Mouse (Mus musculus) embryonic facial prominence, embryonic 10.5 days (tissue): Measurements from ENCODE around the gene Ugt1a6a. TPM values are rescaled to one million over a fixed set of nuclear protein-coding genes. Genes with fewer than 3 reads are reported as not detected.
A peak's percentile ranks its signal among the peaks of the same experiment; 100 is the strongest.
"Not testable (repeated sequence)": the region's sequence is repeated elsewhere in the genome, so short reads cannot be mapped to it uniquely, and the experiment has no call there.

Experiments used
- DNase-seq: peaks from one replicate; pipeline ENCODE4 v3.0.0-alpha.2; 2017; ENCODE audit warnings: low spot score
- H3K27ac ChIP-seq: fragments of 300-500 bp; sonication (generic); replicated peaks from 2 replicates; pipeline ENCODE4 v1.5.1; 2016; ENCODE audit warnings: mild to moderate bottlenecking
- H3K27me3 ChIP-seq: fragments of 300-500 bp; sonication (generic); replicated peaks from 2 replicates; pipeline ENCODE4 v1.6.1; 2016; ENCODE audit warnings: low read depth, mild to moderate bottlenecking; ENCODE audit not compliant: poor library complexity, severe bottlenecking
- H3K36me3 ChIP-seq: fragments of 300-500 bp; sonication (generic); replicated peaks from 2 replicates; pipeline ENCODE4 v1.6.1; 2016; ENCODE audit warnings: mild to moderate bottlenecking, moderate library complexity
- H3K4me1 ChIP-seq: fragments of 300-500 bp; sonication (generic); 2 replicates; pipeline ENCODE4 v1.6.1; 2016
- H3K4me3 ChIP-seq: fragments of 300-500 bp; sonication (generic); 2 replicates; pipeline ENCODE4 v1.5.1; 2016; ENCODE audit warnings: mild to moderate bottlenecking, moderate library complexity
- H3K9me3 ChIP-seq: fragments of 300-500 bp; sonication (generic); 2 replicates; pipeline ENCODE4 v1.6.1; 2016; ENCODE audit warnings: mild to moderate bottlenecking
- WGBS: fragments of 180-500 bp; shearing (Covaris S2); methylation state at CpG from one replicate; pipeline ENCODE4 v1.1.7; 2016; 5-methylcytosine and 5-hydroxymethylcytosine counted together
- polyA plus RNA-seq: library from polyadenylated mRNA; unstranded; fragments of >200 nt; fragmentation: Nextera tagmentation; extraction: Ambion mirVana; gene quantifications from 2 replicates; pipeline ENCODE4 v1.2.1, GENCODE M21; 2016

The Ugt1a6a gene
- polyA plus RNA-seq: 0.04 and 0.45 TPM in 2 replicates

GRCm38 (mm10) chr1:88134457-88135011, at the start of gene Ugt1a6a:
Ugt1a6a (plus strand) TSS chr1:88134809.
- not testable (repeated sequence) for H3K4me3 ChIP-seq, H3K9me3 ChIP-seq, H3K27me3 ChIP-seq, H3K36me3 ChIP-seq
- peaks cover 12% of the 10 kb centered on the region for H3K4me1 ChIP-seq
- peak; percentile 8 for DNase-seq
- WGBS: 43% methylated on average over 5 of the region's 5 CpGs
- peak within 1 kb of the TSS; percentile 35; the same call in 1 of the 2 replicates for H3K27ac ChIP-seq

GRCm38 (mm10) chr1:88086125-88086524, 48.5 kb upstream of the Ugt1a6a start:
- no peaks in the 10 kb centered on the region for H3K9me3 ChIP-seq
- no peak for DNase-seq
- no peak overlapping the region for H3K4me3 ChIP-seq
- no peaks in the 10 kb centered on the region for H3K27me3 ChIP-seq
- no peaks in the 10 kb centered on the region for H3K4me1 ChIP-seq
- 74% methylated on average over 1 of the region's 1 CpGs for WGBS
- H3K27ac ChIP-seq: no peak overlapping the region
- no peaks in the 10 kb centered on the region for H3K36me3 ChIP-seq

- no peaks in the 10 kb centered on the region for H3K36me3 ChIP-seq
- H3K9me3 ChIP-seq: no peaks in the 10 kb centered on the region
- no peak within 1 kb of the TSS for H3K27ac ChIP-seq
- H3K4me3 ChIP-seq: no peak within 1 kb of the TSS
- no peaks in the 10 kb centered on the region for H3K27me3 ChIP-seq
- H3K4me1 ChIP-seq: no peaks in the 10 kb centered on the region
- DNase-seq: no peak
- WGBS: 81% methylated on average over 3 of the region's 3 CpGs
Measured at GRCm38 (mm10) chr1:88087513-88087912, 47.1 kb upstream of the Ugt1a6a start, which contains the start of gene Ugt1a8. Ugt1a8 (plus strand) TSS chr1:88087813.

- H3K4me3 ChIP-seq: no peak overlapping the region
- DNase-seq: no peak
- no peak overlapping the region for H3K27ac ChIP-seq
Measured at GRCm38 (mm10) chr1:88092341-88092740, 42.3 kb upstream of the Ugt1a6a start.

GRCm38 (mm10) chr1:88094270-88094676, 40.3 kb upstream of the Ugt1a6a start:
- H3K4me1 ChIP-seq, H3K9me3 ChIP-seq, H3K36me3 ChIP-seq, H3K27me3 ChIP-seq, H3K4me3 ChIP-seq, H3K27ac ChIP-seq: not testable (repeated sequence)
- DNase-seq: peak; percentile 9
- WGBS: 72% methylated on average over 3 of the region's 3 CpGs

More at GRCm38 (mm10) chr1:88092341-88092740, 42.3 kb upstream of the Ugt1a6a start:
- Histone ChIP-seq H3K9me3 (no peaks in the 10 kb centered on the region), H3K4me1 (peaks cover 7% of the 10 kb centered on the region), H3K36me3 (no peaks in the 10 kb centered on the region), H3K27me3 (no peaks in the 10 kb centered on the region)

GRCm38 (mm10) chr1:88094941-88095492, 39.6 kb upstream of the Ugt1a6a start, which contains the start of gene Ugt1a7c:
Ugt1a7c (plus strand) TSS chr1:88095062.
- no peaks in the 10 kb centered on the region for H3K9me3 ChIP-seq
- peak; percentile 16 for DNase-seq
- 58% methylated on average over 10 of the region's 10 CpGs for WGBS
- no peaks in the 10 kb centered on the region for H3K27me3 ChIP-seq
- peak within 1 kb of the TSS; percentile 57 for H3K27ac ChIP-seq
- H3K4me3 ChIP-seq: no peak within 1 kb of the TSS
- H3K36me3 ChIP-seq: no peaks in the 10 kb centered on the region
- H3K4me1 ChIP-seq: peaks cover 7% of the 10 kb centered on the region

GRCm38 (mm10) chr1:88098546-88098945, 36.1 kb upstream of the Ugt1a6a start:
- not testable (repeated sequence) for DNase-seq, H3K36me3 ChIP-seq, H3K9me3 ChIP-seq, H3K27ac ChIP-seq, H3K27me3 ChIP-seq, H3K4me3 ChIP-seq, H3K4me1 ChIP-seq
- WGBS: 89% methylated on average over 3 of the region's 3 CpGs

- H3K27ac ChIP-seq, H3K9me3 ChIP-seq, H3K4me3 ChIP-seq, DNase-seq, H3K4me1 ChIP-seq, H3K36me3 ChIP-seq, H3K27me3 ChIP-seq: not testable (repeated sequence)
- 83% methylated on average over 2 of the region's 2 CpGs for WGBS
Measured at GRCm38 (mm10) chr1:88099691-88100090, 34.9 kb upstream of the Ugt1a6a start.

- DNase-seq, H3K27ac ChIP-seq, H3K36me3 ChIP-seq, H3K9me3 ChIP-seq, H3K4me1 ChIP-seq, H3K27me3 ChIP-seq, H3K4me3 ChIP-seq: not testable (repeated sequence)
- 84% methylated on average over 3 of the region's 3 CpGs for WGBS
Measured at GRCm38 (mm10) chr1:88103019-88103418, 31.6 kb upstream of the Ugt1a6a start, which contains the start of gene Ugt1a6b. Ugt1a6b (plus strand) TSS chr1:88103252.

- not testable (repeated sequence) for H3K4me1 ChIP-seq, H3K27me3 ChIP-seq, H3K4me3 ChIP-seq, H3K27ac ChIP-seq, H3K36me3 ChIP-seq, DNase-seq, H3K9me3 ChIP-seq
- 85% methylated on average over 5 of the region's 5 CpGs for whole genome bisulfite sequencing
Measured at GRCm38 (mm10) chr1:88103697-88104468, 30.7 kb upstream of the Ugt1a6a start.

- Histone ChIP-seq H3K4me1 (no peaks in the 10 kb centered on the region), H3K36me3 (no peaks in the 10 kb centered on the region), H3K27ac (no peak overlapping the region), H3K9me3 (no peaks in the 10 kb centered on the region), H3K27me3 (no peaks in the 10 kb centered on the region), H3K4me3 (no peak overlapping the region)
- WGBS: 85% methylated on average over 1 of the region's 1 CpGs
- DNase-seq: no peak
Measured at GRCm38 (mm10) chr1:88104667-88105430, 29.8 kb upstream of the Ugt1a6a start.

- H3K36me3 ChIP-seq: no peaks in the 10 kb centered on the region
- no peak overlapping the region for H3K4me3 ChIP-seq
- no peaks in the 10 kb centered on the region for H3K27me3 ChIP-seq
- H3K4me1 ChIP-seq: no peaks in the 10 kb centered on the region
- H3K27ac ChIP-seq: no peak overlapping the region
- no peak for DNase-seq
- no peaks in the 10 kb centered on the region for H3K9me3 ChIP-seq
- 64% methylated on average over 2 of the region's 2 CpGs for WGBS
Measured at GRCm38 (mm10) chr1:88105656-88106055, 29.0 kb upstream of the Ugt1a6a start.
